Mouse (Mus musculus) neutrophil, adult 5-6 weeks (primary cell): ENCODE results near the gene Tmem8. TPM values are rescaled to one million over a fixed set of nuclear protein-coding genes. Genes with fewer than 3 reads are reported as not detected.
"Not testable (repeated sequence)": the region's sequence is repeated elsewhere in the genome, so short reads cannot be mapped to it uniquely, and the experiment has no call there.

Source experiments
- ATAC-seq: fragments of 151-379, 151-347 bp; 2 replicates; pipeline ENCODE4 v1.8.0; 2017; ENCODE audit warnings: mild to moderate bottlenecking, moderate TSS enrichment; ENCODE audit not compliant: insufficient number of reproducible peaks, poor library complexity, low FRiP score, severe bottlenecking; ENCODE audit errors: extremely low read depth
- total RNA-seq: library from RNA; stranded (forward); fragments of 200-1000 nt; gene quantifications from 2 replicates; pipeline ENCODE4 v1.2.3, GENCODE M21; 2017

Tmem8 gene
- total RNA-seq, 1 experiment from 2014 or later = 15.5 TPM

DNA sequence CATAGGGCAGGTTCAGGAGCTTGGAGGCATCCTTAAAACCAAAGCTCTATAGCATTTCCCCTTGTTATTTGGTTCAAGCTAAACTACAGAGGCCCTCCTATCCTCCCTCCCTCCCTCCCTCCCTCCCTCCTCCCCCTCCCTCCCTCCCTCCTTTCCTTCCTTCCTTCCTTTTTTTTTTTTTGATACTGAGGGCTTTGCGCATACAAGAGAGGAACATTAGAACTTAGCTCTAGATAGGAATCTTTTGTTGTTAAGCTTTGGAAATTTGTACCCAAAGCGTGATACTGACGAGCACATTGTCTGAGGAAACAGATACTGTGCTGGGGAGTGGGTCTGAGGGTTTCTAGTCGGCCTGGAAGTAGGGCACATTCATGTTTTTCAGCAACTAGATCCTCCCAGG, 7.5 kb upstream of the Tmem8 start:
- no peak for ATAC-seq

DNA sequence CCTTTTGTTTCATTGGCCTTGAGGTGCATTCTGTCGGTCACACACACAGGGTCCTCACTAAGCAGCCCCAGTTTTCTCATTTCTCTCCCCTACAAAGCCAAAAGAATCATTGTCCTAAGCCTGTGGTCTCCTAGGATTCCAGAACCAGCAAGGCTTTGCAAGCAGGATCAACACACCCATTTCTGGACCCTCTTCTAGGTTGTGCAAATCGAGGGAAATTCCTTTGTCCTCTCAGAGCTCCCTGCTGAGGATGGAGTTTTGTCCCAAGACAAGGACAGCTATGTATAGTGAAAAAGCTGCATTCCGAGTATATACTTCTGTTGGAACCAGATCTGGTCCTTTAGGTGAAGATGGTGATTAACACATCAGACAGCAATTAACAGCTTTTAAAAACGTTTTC, 2.9 kb upstream of the Tmem8 start:
- ATAC-seq = no peak

DNA sequence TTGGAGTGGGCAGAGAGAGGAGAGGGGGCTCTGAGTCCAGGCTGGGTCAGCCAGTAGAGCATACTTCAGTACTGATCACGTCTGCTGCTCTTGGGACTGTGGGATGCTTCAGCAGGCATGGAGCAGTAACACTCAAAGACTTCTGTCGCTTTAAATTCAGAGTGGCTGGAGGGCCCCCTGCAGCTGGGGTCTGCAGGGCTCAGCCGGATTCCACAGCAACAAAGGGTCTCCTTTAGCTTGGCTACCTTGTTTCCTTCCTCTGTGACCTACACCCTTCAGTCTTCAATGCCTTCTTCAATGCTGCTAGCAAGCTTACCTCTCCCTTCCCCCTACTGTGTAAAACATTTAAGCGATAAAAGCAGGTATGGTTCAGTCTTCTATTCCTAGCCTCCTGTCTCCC, 2.1 kb upstream of the Tmem8 start:
- no peak for ATAC-seq

DNA sequence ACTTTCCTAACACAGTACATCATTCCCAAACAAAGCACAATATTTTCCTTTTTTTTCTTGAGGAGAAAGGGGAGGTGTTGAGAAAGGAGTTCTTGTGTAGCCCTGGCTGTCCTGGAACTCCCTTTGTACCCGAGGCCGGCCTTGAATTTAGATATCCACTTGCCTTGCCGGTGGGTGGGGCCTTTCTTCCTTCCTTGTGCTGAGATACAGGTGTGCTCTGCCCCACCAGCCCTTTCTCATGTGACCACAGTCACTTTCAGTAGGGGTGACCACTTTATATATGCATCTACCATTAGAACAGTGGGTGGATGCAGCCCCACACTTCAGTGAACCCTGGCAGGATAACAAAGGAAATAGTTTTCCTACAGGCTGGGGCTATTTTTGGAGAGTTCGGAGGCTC, 1.4 kb upstream of the Tmem8 start:
- ATAC-seq = no peak

DNA sequence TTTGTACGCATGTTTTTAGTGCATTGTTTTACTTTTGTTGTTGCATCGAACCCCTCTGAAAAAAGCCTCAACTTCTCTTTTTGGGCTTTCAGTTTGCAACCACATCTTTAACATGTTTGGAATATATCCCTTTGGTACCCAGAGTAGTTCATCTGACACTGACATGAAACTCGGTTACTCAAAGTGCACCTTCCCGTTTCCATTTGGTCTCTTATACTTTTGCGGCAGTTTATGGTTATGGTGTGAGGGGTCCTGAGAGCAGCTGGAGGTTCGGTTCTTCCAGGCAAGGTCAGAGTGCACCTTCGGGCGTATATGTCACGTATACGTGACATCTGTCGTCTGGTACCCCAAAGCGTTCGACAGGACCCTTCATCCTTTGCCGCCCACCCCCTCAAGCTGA, 348 bp upstream of the Tmem8 start:
- ATAC-seq = no peak

DNA sequence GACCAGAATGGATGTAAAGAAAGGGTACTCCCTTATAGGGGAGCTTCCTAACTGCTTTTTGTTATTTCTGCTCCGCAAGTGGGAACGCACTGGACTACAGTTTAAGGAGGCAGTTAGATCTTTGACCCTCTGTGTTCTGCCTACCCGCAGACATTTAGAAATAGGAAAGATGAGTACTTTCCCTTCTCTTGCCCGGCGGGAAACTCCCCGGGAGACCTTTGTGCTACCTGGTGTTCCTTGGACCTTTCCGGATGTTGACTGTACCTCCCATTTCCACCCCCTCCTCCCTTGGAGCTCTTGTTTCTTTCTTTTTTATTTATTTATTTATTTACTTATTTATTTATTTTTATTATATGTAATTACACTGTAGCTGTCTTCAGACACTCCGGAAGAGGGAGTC, 962 bp downstream of the Tmem8 start:
- no peak for ATAC-seq

DNA sequence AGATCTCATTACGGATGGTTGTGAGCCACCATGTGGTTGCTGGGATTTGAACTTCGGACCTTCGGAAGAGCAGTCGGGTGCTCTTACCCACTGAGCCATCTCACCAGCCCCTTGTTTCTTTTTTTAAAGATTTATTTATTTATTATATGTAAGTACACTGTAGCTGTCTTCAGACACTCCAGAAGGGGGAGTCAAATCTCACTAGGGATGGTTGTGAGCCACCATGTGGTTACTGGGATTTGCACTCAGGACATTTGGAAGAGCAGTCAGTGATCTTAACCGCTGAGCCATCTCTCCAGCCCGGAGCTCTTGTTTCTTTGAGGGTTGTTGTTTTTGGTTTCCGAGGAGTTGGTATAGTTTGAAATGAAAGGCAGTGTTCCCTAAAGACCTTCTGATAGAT, 1.4 kb downstream of the Tmem8 start:
- ATAC-seq = not testable (repeated sequence)

DNA sequence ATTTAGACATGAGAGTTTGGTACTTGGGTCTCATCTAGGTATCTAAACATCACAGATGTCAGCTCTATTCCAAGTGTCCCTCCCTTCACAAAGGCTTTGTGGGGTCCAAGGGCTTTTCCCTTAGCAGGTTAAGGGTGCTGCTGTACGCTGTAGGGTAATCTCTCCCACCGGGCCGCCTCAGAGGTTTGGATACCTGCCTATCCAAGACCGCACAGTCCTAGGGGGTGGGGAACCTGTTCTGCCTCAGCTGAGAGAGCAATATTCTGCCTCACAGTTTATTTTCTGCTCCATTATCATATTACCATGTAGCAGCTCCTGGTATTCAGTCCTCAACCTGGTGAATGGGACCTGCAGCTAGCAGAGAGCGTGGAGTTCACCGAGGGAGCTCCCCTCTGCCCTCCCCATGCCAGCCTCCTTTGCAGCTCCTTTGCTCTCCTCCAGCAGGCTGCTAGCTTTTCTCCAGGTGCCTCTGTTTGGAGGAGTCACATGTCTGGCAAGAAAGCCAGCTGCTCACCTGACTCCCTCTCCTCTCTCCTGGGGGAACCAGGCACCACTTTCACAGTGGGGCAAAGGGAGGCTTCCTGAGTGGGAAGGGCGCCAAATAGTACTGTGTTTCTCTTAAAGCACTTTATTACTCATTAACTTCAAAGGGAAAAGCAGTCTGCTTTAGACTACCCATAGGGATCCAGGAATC, 2.3 kb downstream of the Tmem8 start:
- no peak for ATAC-seq

DNA sequence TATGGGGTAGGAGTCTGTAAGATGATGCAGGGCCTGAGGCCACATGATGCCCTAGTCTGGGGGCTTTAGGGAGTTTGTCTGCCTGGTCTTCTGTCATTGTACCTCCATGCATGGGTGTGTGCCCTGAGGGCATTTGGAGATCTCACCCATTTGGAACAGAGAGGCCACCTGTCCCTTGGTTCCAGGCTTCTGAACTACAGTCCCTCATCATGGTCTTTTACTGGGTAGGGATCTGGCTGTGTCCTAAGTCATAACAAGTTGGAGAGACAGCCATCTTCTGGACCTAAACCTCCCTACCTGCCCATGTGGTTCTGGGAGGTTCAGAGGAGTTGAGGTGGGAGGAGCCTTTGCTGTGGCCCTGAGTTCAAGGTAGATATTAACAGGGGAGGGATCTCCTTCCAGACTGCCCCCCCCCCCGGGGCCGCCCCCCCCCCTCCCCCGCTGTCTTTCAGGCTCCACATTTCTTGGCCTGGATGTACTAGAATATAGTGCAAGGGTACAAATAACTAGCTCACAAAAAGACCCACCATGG, 2.9 kb downstream of the Tmem8 start:
- no peak for ATAC-seq

DNA sequence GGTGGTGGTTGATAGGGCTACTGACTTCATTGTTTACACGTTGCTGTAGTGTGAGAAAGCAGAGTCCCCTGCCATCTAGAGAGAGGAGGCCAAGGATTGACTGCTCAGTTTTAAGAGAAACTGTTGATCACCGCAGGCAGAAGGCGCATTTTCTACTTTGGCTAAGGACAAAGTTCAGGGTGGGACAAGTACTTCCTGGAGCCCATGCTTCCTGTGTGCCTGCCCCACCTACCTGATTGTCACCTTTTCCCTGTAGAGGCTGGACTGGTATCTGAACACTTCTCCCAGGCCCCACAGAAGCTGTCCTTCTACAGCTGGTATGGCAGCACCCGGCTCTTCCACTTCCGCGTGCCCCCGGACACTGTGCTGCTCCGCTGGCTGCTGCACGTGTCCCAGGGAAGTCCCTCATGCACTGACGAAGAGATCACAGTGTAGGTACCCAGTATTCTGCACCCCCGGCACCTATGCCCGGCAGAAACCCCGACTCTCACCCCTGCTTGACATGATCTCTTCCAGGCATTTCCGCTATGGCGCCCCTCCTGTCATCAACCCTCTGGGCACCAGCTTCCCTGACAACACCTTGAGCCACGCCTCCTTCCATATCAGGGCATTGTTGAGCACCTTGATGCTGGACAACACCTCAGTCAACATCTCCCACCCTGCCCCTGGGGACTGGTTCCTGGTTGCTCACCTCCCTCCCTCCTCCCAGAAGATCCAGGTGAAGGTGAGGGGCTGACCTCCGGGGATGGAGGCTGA, 3.6 kb downstream of the Tmem8 start:
- no peak for ATAC-seq

DNA sequence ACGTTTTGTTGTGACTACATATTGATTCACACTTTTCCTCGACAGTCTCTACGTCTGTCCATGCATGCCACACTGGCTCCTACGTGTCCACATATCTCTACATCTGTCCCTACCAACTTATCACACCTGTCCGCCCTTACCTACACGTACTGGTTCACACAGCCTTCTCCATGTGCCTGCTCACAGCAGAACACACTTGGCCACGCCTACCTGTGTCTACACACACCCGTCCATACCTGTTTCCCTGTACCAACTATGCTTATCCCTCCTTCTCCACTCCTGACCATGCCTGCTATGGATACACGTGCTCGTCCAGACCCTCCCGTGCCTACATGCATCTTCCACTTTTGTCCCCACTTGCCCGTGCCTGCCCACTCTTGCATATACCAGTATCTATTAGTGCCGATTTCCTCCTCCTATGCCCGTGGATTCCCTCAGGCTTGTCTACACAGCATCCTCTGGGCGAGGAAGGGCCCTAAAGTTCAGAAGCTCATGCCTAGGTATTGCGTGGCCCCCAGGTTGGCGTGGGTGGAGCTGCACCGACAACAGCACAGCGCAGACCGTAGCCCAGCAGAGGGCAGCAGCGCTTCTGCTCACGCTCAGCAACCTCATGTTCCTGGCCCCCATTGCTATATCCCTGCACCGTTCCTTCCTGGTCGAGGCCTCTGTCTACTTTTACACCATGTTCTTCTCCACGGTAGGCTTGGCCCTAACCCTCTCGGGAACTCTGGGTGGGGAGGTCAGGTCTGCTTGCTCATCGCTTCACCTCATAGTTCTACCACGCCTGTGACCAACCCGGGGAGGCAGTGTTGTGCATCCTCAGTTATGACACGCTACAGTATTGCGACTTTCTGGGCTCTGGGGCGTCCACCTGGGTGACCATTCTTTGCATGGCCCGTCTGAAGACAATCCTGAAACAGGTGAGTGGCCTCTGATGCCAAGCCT, 6.9 kb downstream of the Tmem8 start:
- ATAC-seq = peak; percentile 61

DNA sequence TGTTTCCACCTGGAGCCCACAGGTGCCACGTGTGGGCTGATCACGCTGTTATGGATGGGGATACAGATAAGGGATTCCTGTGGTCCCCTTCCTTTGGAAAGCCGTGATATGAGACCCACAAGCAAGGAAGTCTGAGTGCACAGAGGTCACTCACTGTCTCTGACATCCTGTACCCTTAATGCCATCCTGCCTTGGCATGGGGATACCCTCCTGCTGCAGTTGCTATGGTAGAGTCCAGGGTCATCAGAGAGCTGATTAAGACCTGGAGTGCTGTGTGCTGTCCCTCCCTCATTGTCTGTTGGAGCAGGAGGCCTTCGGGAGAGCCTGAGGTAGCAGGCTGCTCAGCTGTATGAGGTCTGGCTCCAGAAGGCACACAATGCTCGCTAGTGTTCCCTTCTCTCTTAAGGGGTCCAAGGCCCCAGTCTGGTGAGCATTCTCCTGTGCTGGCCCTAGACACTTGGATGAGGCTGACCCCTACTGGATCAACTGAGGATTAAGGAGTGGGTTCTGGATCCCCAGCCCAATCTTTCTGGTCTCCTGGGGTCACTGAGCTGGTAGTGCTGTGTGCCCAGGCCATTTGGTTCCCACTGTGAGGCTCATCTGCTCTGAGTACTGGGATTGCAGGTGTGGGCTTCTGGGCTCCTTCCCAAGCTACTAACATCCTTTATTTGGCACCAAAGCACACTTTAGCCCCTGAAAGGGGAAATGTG, 9.5 kb downstream of the Tmem8 start:
- ATAC-seq = no peak

DNA sequence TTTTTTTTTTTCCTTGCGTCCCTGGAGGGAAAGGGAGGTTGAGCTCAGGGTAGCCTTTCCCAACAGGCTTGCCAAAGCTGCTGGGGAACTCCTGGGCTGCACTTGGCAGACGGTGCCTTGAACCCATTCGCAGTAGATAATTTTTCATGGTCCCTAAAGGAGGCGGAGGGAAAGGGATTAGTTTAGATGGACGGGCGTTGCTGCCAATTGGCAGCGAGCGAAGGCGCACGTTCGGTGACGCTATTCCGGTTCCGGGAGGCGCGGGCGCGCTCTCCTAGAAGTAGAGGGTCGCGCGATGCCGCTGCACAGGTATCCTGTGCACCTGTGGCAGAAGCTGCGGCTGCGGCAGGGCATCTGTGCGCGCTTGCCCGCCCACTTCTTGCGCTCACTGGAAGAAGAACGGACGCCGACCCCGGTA, 10.2 kb downstream of the Tmem8 start, which contains the start of gene Mrpl28:
Gene Mrpl28, plus strand, starts transcription at position 234 of the 418 bp plus-strand sequence.
- peak; percentile 79 for ATAC-seq

DNA sequence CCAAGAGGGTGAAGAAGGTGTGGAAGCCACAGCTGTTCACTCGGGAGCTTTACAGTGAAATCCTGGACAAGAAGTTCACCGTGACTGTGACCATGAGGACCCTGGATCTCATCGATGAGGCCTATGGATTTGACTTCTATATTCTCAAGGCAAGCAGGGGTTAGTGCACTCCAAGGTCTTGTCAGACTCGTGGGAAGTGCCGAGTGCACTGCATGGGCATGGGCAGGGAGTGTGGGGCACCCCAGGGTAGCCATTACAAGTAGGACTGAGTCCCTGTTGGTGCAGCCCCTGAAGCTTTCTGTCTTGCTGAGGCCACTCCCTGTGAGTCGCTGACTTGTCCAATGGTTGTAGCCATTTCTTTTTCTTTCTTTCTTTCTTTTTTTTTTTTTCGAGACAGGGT, 11.5 kb downstream of the Tmem8 start:
- no peak for ATAC-seq

DNA sequence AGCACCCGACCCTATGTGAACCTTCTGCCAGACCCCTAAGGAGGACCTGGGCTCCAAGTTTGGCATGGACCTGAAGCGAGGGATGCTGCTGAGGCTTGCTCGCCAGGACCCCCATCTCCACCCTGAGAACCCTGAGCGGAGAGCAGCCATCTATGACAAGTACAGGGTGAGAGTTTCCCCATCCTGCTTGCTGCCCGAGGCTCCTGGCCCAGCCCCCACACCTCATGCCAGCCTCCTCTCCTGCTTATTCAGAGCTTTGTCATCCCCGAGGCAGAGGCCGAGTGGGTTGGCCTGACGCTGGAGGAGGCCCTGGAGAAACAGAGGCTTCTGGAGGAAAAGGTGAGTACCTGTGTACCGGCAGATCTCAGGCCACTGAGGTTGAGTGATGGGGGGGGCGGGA, 12.1 kb downstream of the Tmem8 start:
- no peak for ATAC-seq

DNA sequence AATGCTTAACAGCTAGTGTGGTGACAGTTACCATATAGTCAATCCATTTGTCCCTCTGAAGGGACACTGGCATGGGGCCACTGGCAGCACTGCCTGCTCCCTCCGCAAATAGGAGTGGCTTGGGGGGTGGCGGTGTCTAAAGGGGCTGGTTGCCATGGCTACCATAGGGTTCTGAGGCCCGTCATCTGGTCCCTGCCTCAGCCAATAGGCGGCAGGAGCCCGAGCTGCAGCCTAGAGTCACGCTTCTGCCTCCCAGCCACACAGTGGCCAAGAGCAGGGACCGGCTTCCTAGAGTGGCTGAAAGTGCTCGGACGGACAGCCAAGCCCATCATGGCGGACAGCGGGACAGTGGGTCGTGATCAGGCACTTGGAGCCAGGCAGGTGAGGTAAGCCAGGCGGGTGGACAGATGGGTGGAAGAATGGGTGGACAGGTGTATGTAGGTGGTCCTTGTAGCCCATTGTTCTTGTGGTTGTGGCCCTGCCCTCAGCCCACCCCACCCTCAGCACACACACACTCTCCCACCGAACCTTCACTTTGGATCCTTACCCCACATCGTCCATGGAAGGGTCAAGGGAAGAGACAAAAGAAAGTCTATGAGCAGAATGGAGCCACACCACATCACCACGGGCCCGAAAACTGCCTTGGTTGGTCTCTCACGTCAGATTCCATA, 18.1 kb downstream of the Tmem8 start:
- ATAC-seq = no peak

DNA sequence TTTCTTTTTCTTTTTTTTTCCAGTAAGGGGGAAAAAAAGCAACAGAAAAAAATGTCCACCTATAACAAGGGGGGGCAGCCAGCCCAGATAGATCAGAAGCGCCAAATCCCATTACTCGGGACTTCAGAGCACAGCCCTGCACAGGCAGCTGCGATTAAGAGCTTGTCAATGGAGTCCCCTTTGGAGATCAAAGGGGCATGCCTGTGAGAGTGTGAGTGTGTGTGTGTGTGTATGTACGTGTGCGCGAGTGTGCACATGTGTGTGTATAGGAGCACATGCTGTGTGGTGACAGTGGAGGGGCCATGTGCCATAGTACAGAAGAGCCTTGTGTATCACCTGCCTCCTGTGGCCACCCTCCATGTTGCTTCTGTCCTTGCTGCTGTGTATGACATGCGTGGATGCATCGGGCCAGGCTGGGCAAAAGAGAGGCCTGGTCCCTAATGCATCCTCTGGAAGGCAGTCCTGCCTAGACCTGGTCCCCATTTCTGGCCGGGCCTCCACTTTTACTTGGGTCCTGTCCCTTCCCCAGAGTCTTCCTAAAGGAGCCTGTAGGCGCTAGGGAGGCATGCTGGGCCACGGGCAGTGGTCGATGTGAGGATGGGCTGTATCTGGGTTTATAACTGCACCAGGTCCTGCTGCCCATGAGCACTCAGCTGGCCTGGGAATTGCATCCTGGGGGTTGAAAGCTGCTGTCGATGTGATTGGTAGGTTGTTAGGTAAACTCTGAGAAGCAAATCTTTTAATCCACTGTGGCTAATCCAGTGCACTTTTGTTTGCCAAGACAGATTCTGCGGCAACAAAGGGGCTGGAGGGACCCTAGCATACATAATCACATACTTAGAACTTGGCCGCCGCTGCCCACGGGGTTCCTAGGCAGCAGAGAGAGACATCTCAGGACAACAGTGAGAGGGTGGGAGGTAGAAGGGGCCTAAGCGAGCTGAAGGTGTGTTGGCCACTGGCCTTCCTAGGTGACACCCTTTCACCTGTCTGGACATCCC, 19.1 kb downstream of the Tmem8 start:
- ATAC-seq = no peak
